Mouse (Mus musculus): ENCODE measurements at regions not wholly inside any gene's neighbourhood (a gene's known extent, or its start where the extent isn't known, plus 50 kb on each side); places are given as distances from the start of the nearest gene placed in this dataset.

DNA sequence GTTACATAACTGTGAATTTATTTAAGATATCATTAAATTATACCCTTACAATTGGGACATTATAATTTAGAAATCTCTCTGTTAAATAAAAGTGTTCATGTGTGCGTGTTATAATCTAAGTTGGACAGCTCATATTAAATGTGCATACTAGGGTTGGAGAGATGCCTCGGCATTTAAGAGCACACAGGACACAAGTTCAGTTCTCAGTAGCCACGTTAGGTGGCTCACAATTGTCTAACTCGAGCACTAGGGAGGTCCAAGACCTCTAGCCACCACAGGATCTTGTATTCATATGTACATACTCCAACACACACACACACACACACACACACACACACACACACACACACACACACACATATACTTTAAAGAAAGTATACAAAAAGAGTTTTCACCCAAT lies 56.0 kb downstream of the Foxf2 start:
- DNase-seq (ENCODE audit: low spot score): no peak

DNA sequence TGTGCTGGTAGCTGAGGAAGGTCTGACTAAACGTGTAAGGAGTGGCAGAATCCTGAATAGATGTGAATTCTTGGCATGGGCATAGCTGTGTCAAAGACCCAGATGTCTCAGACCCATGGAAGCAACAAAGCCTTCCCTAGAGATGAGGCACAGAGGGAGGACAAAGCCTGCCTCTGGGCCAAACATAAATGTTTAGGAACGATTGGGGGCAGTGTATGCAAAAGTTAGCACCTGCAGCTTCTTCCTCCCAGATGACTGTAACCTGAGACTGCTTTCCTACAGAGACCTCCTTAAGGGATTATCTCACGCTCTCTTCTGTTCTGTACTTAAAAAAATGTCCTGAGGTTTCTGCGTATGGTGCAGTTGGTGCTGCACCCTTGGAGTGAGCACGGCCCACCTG lies 57.7 kb downstream of the Foxf2 start:
- no peak for DNase-seq (ENCODE audit: low spot score)

DNA sequence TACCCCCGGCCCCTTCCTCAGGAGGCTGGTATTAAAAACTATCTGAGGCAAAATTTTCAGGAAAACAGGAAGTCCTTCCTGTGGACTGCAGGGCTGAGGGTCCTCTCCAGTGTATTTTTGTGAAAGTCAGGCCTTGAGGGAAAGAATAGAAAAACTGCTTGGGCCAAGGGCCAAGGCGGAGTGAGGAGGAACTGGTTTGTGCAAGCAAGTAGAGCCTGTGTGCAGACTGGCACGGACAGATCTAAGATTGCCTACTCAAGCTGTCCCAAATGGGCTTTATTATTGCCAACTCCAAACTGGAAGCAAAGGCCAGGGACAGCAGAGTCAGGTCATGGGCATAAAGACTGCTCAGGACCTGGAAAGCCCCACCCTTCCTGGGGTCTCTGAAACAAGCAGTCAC lies 62.9 kb downstream of the Foxf2 start:
- DNase-seq (ENCODE audit: low spot score): no peak

- peak; percentile 7 for DNase-seq (ENCODE audit: low spot score)
These were observed 63.7 kb downstream of the Foxf2 start for GRCm38 (mm10) chr13:31689317-31689716.

DNA sequence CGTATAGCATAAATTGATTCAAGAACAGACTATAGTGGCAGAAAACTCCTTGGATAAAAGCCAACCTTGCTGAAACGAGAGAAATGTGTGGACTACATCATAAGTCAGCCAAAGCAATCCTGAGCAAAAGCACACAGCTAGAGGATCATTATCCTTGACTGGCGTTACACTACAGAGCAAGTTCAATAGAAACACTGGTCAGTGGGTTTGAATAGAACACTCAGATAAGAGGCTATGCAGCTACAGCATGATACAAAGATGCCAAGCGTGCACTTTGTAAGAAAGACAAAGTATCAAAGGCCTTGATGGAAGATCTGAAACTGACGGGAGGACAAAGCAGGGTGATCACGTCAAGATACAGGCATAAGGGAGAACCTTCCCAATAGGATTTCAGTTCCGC lies 70.1 kb downstream of the Foxf2 start:
- DNase-seq (ENCODE audit: low spot score): no peak

DNA sequence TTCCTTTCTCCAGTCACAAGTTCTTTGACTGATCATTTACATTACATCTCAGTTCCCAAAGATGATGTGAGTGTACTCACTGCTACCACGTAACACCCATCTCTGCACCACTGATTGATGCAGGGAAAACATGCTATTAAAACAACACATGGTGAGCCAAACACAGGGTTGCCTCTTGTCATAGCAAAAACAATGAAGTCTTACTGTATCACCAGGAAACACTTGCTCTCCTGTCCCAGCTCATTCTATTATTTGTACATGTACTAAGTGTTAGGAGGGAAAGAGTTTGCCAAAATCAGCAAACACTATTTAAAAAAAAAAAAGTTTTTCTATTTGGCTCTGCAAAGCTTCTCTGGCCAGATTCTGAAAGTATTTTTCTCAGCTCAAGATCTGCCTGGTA lies 78.6 kb downstream of the Foxf2 start:
- DNase-seq (ENCODE audit: low spot score): no peak

- DNase-seq (ENCODE audit: low spot score): no peak
These were observed 79.8 kb downstream of the Foxf2 start for GRCm38 (mm10) chr13:31705406-31705805.

DNA sequence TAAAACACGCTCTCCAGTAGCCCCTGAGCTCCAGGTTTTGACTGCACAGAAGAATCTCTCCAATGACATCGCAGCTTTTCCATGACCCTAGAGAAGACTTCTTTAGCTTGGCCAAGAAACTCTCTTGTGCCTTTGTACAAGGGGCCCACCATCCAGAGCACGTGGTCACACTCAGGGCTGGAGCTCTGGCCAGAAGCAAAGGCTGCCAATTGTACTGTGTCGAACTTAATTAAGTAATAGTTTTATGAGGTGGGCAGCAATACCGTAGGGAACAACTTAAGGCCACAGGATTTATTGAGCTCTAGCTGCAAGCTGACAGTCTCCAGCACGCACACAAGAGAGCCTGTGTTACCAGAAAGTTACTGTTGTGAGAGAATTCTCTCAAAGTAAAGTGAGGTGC lies 85.1 kb downstream of the Foxf2 start:
- no peak for DNase-seq (ENCODE audit: low spot score)

- no peak for DNase-seq (ENCODE audit: low spot score)
These were observed 90.1 kb downstream of the Foxf2 start for GRCm38 (mm10) chr13:31715683-31716082.

DNA sequence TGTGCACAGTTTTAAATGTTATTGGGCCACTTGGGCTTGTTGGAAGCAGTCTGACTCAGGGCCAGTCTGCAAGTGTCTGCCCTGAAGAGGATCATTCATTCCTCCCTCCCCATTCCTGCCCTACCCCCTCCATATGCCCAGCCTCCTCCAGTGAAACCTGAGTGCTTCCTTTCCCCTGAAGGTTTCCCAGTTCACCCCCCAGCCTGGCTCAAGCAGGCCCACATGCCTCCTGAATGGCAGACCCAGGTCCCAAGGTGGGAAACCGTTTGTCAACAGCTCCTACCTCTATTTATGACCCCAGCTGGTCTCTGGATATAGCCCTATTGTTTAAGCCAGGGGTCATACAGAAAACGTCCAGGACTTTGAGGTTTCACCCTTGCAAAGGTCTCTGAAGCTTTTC lies 89.7 kb upstream of the Foxc1 start:
- no peak for DNase-seq (ENCODE audit: low spot score)

- DNase-seq (ENCODE audit: low spot score): no peak
These were observed 85.7 kb upstream of the Foxc1 start for GRCm38 (mm10) chr13:31720731-31721130.

DNA sequence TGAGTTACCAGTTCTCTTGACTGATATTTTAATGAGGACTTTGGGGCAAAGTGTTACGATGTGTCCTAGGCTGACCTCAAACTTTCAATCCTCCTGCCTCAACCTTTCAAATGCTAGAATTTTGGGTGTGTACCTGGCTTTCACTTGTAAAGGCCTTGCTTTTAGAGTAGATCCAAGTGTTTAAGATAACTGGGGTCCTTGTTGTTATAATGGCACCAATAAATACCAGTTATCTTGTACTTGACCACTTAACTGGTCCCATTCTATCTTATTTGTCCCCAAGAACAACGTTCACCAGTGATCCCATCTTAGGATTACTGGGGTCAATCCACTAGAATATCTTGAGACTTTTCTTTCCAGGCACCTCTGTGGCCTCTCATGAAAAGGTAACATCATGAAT lies 77.6 kb upstream of the Foxc1 start:
- DNase-seq (ENCODE audit: low spot score): no peak

GRCm38 (mm10) chr13:31746276-31746675 lies 60.2 kb upstream of the Foxc1 start:
- DNase-seq (ENCODE audit: low spot score): no peak
